Comparison of ENCODE assay signal across 12 mouse cellular contexts in the genomic region with DNA sequence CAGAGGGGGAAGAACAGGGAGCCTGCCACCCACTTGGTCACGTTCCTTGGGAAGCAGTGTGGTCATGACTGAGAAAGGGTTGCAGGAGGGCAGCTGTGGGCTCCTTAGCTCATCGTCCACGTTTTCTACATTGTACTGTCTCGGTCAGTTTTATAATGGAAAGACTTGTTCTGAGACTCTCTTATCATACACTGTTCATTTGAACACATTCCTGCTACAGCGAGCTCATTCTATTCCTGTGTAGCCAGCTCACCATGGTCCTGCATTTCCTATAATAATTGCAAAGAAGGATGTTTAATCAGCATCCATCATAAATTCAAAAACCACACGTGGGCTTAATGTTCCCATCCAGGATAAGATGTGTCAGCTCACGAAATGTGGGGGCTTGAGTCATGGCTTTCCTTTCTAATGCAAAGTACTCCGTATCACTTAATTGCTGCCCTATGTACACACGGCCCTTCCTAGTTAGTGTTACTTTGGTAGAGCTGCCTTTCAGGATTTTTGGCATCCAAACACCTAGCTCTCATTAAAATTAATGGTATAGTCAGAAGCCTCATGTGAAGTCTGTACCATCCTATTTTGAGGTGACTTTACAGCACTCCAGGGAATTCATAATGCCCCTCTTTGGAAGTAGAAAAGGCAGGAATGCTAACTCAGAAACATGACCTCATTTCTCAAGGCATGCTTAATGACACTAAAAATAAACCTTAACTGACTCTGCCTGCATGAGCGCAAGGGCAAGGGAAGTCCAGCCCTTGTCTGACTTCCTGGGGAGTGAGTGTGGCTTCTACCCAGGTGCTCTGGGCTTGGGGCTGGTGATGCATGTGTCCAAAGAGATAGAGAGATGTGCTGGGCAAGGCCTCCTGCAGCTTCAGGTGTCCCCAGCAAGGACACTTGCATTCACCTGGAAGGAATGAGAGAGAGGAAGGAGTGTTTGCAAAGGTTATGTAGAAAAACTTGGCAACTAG. TPM values are rescaled to one million over a fixed set of nuclear protein-coding genes. Genes with fewer than 3 reads are reported as not detected.
A peak's percentile ranks its signal among the peaks of the same experiment; 100 is the strongest.
DNase-seq lines count a peak whose midpoint lies in the region; ATAC-seq and TF ChIP-seq lines count a peak whose summit lies in the region.
"Had no signal": no experiment of that assay in that cellular context is flagged by ENCODE, and none has a peak within 500 bp of the region (broad histone marks: within the 10 kb centered on the region; RNA-seq: fewer than 3 reads in every experiment).

No protein-coding gene starts in this region.

- no peaks in the 10 kb centered on the region for H3K36me3 ChIP-seq in lung, embryonic 15.5 days
- H3K36me3 ChIP-seq in heart, embryonic 12.5 days, result no peaks in the 10 kb centered on the region
- H3K36me3 ChIP-seq: forebrain, embryonic 15.5 days; neural tube, embryonic 12.5 days had no signal

- peaks cover 18% of the 10 kb centered on the region for H3K4me1 ChIP-seq in cerebellum, adult 2 months (ENCODE audit: control insufficient read depth, insufficient read depth, low read length)
- H3K4me1 ChIP-seq in lung, embryonic 15.5 days, result peaks cover 9% of the 10 kb centered on the region
- H3K4me1 ChIP-seq in heart, embryonic 12.5 days (replicated peaks), result peaks cover 27% of the 10 kb centered on the region
- H3K4me1 ChIP-seq: neural tube, embryonic 12.5 days had no signal

- no peak overlapping the region for H3K9ac ChIP-seq in lung, embryonic 15.5 days
- no peak overlapping the region; the same call in 1 of the 2 replicates for H3K9ac ChIP-seq in heart, embryonic 12.5 days
- H3K9ac ChIP-seq: forebrain, embryonic 15.5 days; neural tube, embryonic 12.5 days had no signal

- H3K27me3 ChIP-seq in cerebellum, adult 2 months (ENCODE audit: control insufficient read depth, insufficient read depth, low read length), result no peaks in the 10 kb centered on the region
- H3K27me3 ChIP-seq in lung, embryonic 15.5 days, result no peaks in the 10 kb centered on the region
- no peaks in the 10 kb centered on the region; the same call in 1 of the 2 replicates for H3K27me3 ChIP-seq in heart, embryonic 12.5 days (replicated peaks)
- H3K27me3 ChIP-seq: forebrain, embryonic 15.5 days; neural tube, embryonic 12.5 days had no signal

- 63% methylated on average over 10 of the region's 10 CpGs for WGBS in cerebellum, adult 2 months
- WGBS in lung, embryonic 15.5 days, result 49% methylated on average over 10 of the region's 10 CpGs
- WGBS in heart, embryonic 12.5 days, result 42% methylated on average over 10 of the region's 10 CpGs

- no peak for ATAC-seq in lung, embryonic 15.5 days (ENCODE audit: borderline replicate concordance, extremely low read depth, low FRiP score, low TSS enrichment)
- peak; percentile 64; the same call in 1 of the 2 replicates for ATAC-seq in heart, embryonic 12.5 days (ENCODE audit: insufficient number of reproducible peaks, low FRiP score)
- ATAC-seq: forebrain, embryonic 15.5 days had no signal

- no peak overlapping the region for H3K4me3 ChIP-seq in cerebellum, adult 2 months (replicated peaks; ENCODE audit: insufficient read depth, low read depth, low read length)
- H3K4me3 ChIP-seq in lung, embryonic 15.5 days, result no peak overlapping the region
- no peak overlapping the region for H3K4me3 ChIP-seq in heart, embryonic 12.5 days
- H3K4me3 ChIP-seq: forebrain, embryonic 15.5 days; neural tube, embryonic 12.5 days had no signal

- H3K4me2 ChIP-seq in lung, embryonic 15.5 days, result no peak overlapping the region
- no peak overlapping the region for H3K4me2 ChIP-seq in heart, embryonic 12.5 days
- H3K4me2 ChIP-seq: forebrain, embryonic 15.5 days; neural tube, embryonic 12.5 days had no signal

- H3K27ac ChIP-seq in cerebellum, adult 2 months (ENCODE audit: insufficient read depth, low read length), result peak overlapping the region; percentile 89
- peak overlapping the region; percentile 62; the same call in 1 of the 2 replicates for H3K27ac ChIP-seq in lung, embryonic 15.5 days
- peak overlapping the region; percentile 85 for H3K27ac ChIP-seq in heart, embryonic 12.5 days (ENCODE audit: poor library complexity, severe bottlenecking)
- H3K27ac ChIP-seq: forebrain, embryonic 15.5 days; neural tube, embryonic 12.5 days had no signal

- DNase-seq in cerebellum, adult 2 months, result peak; percentile 28 to 39
- DNase-seq in cerebellum, postnatal 14 days, result no peak
- no peak for DNase-seq in lung, postnatal 36 days
- DNase-seq in skeletal muscle tissue, adult 2 months (ENCODE audit: low read depth, low spot score), result peak; percentile 45
- DNase-seq in adrenal gland, postnatal 14 days, result no peak
- no peak for DNase-seq in urinary bladder, postnatal 14 days (ENCODE audit: low spot score)
- DNase-seq: embryo, embryonic 11 days; lung, postnatal 4 days had no signal

- no peak for TF ChIP-seq CTCF in cerebellum, adult 2 months (IDR thresholded peaks at IDR 0.05; ENCODE audit: borderline replicate concordance, insufficient read depth, low read depth, low read length)

- H3K9me3 ChIP-seq in lung, embryonic 15.5 days, result no peaks in the 10 kb centered on the region
- H3K9me3 ChIP-seq in heart, embryonic 12.5 days (replicated peaks), result no peaks in the 10 kb centered on the region
- H3K9me3 ChIP-seq: forebrain, embryonic 15.5 days; neural tube, embryonic 12.5 days had no signal

- no peak for TF ChIP-seq POLR2A in cerebellum, adult 2 months (IDR thresholded peaks at IDR 0.05; ENCODE audit: borderline replicate concordance, insufficient read depth, low read length)

RNA-seq across cellular contexts. Expression of gene Sacs, which starts 23.4 kb away (rescaled TPM):
- polyA plus RNA-seq in cerebellum, adult 2 months (2012; rRNA removed), result 18.4 and 18.6 TPM in 2 replicates
- 2.2 and 2.3 TPM in 2 replicates for polyA plus RNA-seq in lung, embryonic 15.5 days (2015; fragmentation: Nextera tagmentation; extraction: Ambion mirVana)
- 6.3 and 6.6 TPM in 2 replicates for polyA plus RNA-seq in heart, embryonic 12.5 days (2016; fragmentation: Nextera tagmentation; extraction: Ambion mirVana)
- 8.7 and 10.2 TPM in 2 replicates for total RNA-seq in adrenal gland, postnatal 14 days (2021)

Comparison
In these comparisons a context has a peak if more than half of its experiments do, and no peak if none do; other contexts are left out.
1. DNase-seq: peak in cerebellum, adult 2 months (2 of 2) and skeletal muscle tissue, adult 2 months (single experiment); none in cerebellum, postnatal 14 days (0 of 2), lung, postnatal 36 days (single experiment), adrenal gland, postnatal 14 days (single experiment) and urinary bladder, postnatal 14 days (single experiment).
2. Peak in every context shown above with its lines, with median percentiles within 50 percentile points of each other: H3K27ac ChIP-seq.